Mouse (Mus musculus) gastrocnemius, postnatal 4 days (tissue): ENCODE results near the gene Gm20547. TPM values are rescaled to one million over a fixed set of nuclear protein-coding genes. Genes with fewer than 3 reads are reported as not detected.
"Not testable (repeated sequence)": the region's sequence is repeated elsewhere in the genome, so short reads cannot be mapped to it uniquely, and the experiment has no call there.

Source experiments
- DNase-seq, 2 experiments: peaks; one replicate each; pipeline ENCODE4 v3.0.0; 2021 to 2022; ENCODE audit warnings: low spot score in 2 of 2, mixed read lengths in 2 of 2
- long read RNA-seq, 2 experiments: library from polyadenylated mRNA; stranded (forward); transcript quantifications; one replicate each; pipeline ENCODE4 v2.0.0; 2021
- total RNA-seq, 2 experiments: library from RNA; stranded (reverse); gene quantifications; 2 replicates each; pipeline ENCODE4 v1.2.3; 2021

Gene Gm20547
- not detected for total RNA-seq
- long read RNA-seq, experiment 1: 0 reads
- long read RNA-seq, experiment 2, partial matches to known transcripts: 1 of 1 reads
- long read RNA-seq, experiment 2, other reads (novel, unspliced or antisense): 0 of 1 reads

GRCm38 (mm10) chr17:34881683-34882310 is at the start of gene Gm20547:
TSS of gene Gm20547 (minus strand) at chr17:34882042.
- DNase-seq: no peak

- DNase-seq: peak; percentile 95 to 99
Measured at GRCm38 (mm10) chr17:34931061-34931734, 49.4 kb upstream of the Gm20547 start, which contains the start of gene Neu1. TSS of gene Neu1 (plus strand) at chr17:34931253.

GRCm38 (mm10) chr17:34928841-34929240 is 47.0 kb upstream of the Gm20547 start:
- DNase-seq: no peak

- no peak for DNase-seq
Measured at GRCm38 (mm10) chr17:34927306-34928019, 45.6 kb upstream of the Gm20547 start.

- no peak for DNase-seq
Measured at GRCm38 (mm10) chr17:34924258-34924657, 42.4 kb upstream of the Gm20547 start.

- no peak for DNase-seq
Measured at GRCm38 (mm10) chr17:34922939-34923338, 41.1 kb upstream of the Gm20547 start.

GRCm38 (mm10) chr17:34917188-34917587 is 35.3 kb upstream of the Gm20547 start:
- no peak for DNase-seq

GRCm38 (mm10) chr17:34916316-34916715 is 34.5 kb upstream of the Gm20547 start:
- no peak for DNase-seq

GRCm38 (mm10) chr17:34915410-34915831 is 33.6 kb upstream of the Gm20547 start:
- no peak for DNase-seq

- DNase-seq: no peak
Measured at GRCm38 (mm10) chr17:34913930-34914665, 32.3 kb upstream of the Gm20547 start, which contains the start of gene Slc44a4. TSS of gene Slc44a4 (plus strand) at chr17:34914466.

GRCm38 (mm10) chr17:34911945-34912351 is 30.1 kb upstream of the Gm20547 start:
- peak; percentile 70 for DNase-seq

GRCm38 (mm10) chr17:34910982-34911381 is 29.1 kb upstream of the Gm20547 start:
- DNase-seq: no peak

- no peak for DNase-seq
Measured at GRCm38 (mm10) chr17:34902895-34903294, 21.1 kb upstream of the Gm20547 start.

GRCm38 (mm10) chr17:34901948-34902347 is 20.1 kb upstream of the Gm20547 start:
- not testable (repeated sequence) for DNase-seq

- DNase-seq: not testable (repeated sequence)
Measured at GRCm38 (mm10) chr17:34900826-34901225, 19.0 kb upstream of the Gm20547 start.

GRCm38 (mm10) chr17:34899890-34900243 is 18.0 kb upstream of the Gm20547 start:
- DNase-seq: no peak

GRCm38 (mm10) chr17:34899053-34899889 is 17.4 kb upstream of the Gm20547 start:
- DNase-seq: peak in 1 of 2 experiments; percentile 57

GRCm38 (mm10) chr17:34898706-34899052 is 16.8 kb upstream of the Gm20547 start:
- DNase-seq: peak in 1 of 2 experiments; percentile 47

- peak; percentile 68 to 85 for DNase-seq
Measured at GRCm38 (mm10) chr17:34898160-34898586, 16.3 kb upstream of the Gm20547 start, which contains the start of the genes C2 and Ehmt2. TSS of gene C2 (minus strand) at chr17:34898265. TSS of gene Ehmt2 (plus strand) at chr17:34898469.
